ENCODE assay signal across 8 mouse cellular contexts in genomic region chr5:28209549-28210431, GRCm38 (mm10). TPM values are rescaled to one million over a fixed set of nuclear protein-coding genes. Genes with fewer than 3 reads are reported as not detected.
DNase-seq lines count a peak whose midpoint lies in the region; ATAC-seq and TF ChIP-seq lines count a peak whose summit lies in the region.

No protein-coding gene starts in this region.

- WGBS in forebrain, embryonic 14.5 days: under 1% methylated on average over 76 of the region's 80 CpGs

- peak overlapping the region; percentile 88 for H3K4me3 ChIP-seq in E14TG2a.4 (replicated peaks; ENCODE audit: low read length)
- peak overlapping the region; percentile 33 for H3K4me3 ChIP-seq in forebrain, embryonic 14.5 days (ENCODE audit: low read depth, low read length)

- H3K36me3 ChIP-seq in E14TG2a.4 (ENCODE audit: insufficient read depth, low read length): peaks cover 31% of the 10 kb centered on the region
- no peaks in the 10 kb centered on the region for H3K36me3 ChIP-seq in forebrain, embryonic 14.5 days (ENCODE audit: control insufficient read depth, insufficient read depth, low read length)

- H3K27me3 ChIP-seq in E14TG2a.4 (ENCODE audit: insufficient read depth, low read length): no peaks in the 10 kb centered on the region
- H3K27me3 ChIP-seq in forebrain, embryonic 14.5 days (replicated peaks; ENCODE audit: control insufficient read depth, insufficient read depth, low read length): peaks cover 88% of the 10 kb centered on the region

- H3K9ac ChIP-seq in forebrain, embryonic 14.5 days (ENCODE audit: low read length): peak overlapping the region; percentile 49

- TF ChIP-seq CTCF in E14TG2a.4 (conservative IDR thresholded peaks at IDR 0.05; ENCODE audit: low read length): no peak
- TF ChIP-seq CTCF in brain, embryonic 14.5 days (IDR thresholded peaks at IDR 0.05; ENCODE audit: borderline replicate concordance, extremely low read depth, insufficient read depth, insufficient read length): no peak

- ATAC-seq in forebrain, embryonic 14.5 days: peak; percentile 82
- no peak for ATAC-seq in inflammation-experienced regulatory T-cells, adult 6 months

- H3K9me3 ChIP-seq in E14TG2a.4 (ENCODE audit: low read length): no peaks in the 10 kb centered on the region
- no peaks in the 10 kb centered on the region for H3K9me3 ChIP-seq in forebrain, embryonic 14.5 days (replicated peaks; ENCODE audit: control insufficient read depth, low read length)

- H3K4me1 ChIP-seq in E14TG2a.4 (replicated peaks; ENCODE audit: low read depth, low read length): peaks cover 67% of the 10 kb centered on the region
- 0 out of 2 replicates have a peak, but pooled peaks cover 8% of the 10 kb centered on the region for H3K4me1 ChIP-seq in forebrain, embryonic 14.5 days (ENCODE audit: control insufficient read depth, insufficient read depth, low read length)

- peak; percentile 82 for DNase-seq in brain, embryonic 14.5 days (ENCODE audit: low read depth)
- peak; percentile 62 for DNase-seq in forebrain, embryonic 14.5 days (ENCODE audit: low spot score)
- peak; percentile 7 for DNase-seq in kidney, postnatal 14 days
- peak; percentile 12 for DNase-seq in naive thymus-derived CD4-positive, alpha-beta T cell, adult 2 months (ENCODE audit: low read depth)
- DNase-seq in frontal cortex, postnatal 25 days (ENCODE audit: low spot score in 2 of 2): no peak
- DNase-seq in adrenal gland, postnatal 4 days (ENCODE audit: low spot score in 2 of 2): no peak

- no peak for TF ChIP-seq POLR2A in brain, embryonic 14.5 days (IDR thresholded peaks at IDR 0.05; ENCODE audit: borderline replicate concordance, extremely low read depth, insufficient read depth, insufficient read length, poor library complexity, severe bottlenecking)

- H3K27ac ChIP-seq in forebrain, embryonic 14.5 days (ENCODE audit: low read depth, low read length): no peak overlapping the region

- H3K4me2 ChIP-seq in forebrain, embryonic 14.5 days (ENCODE audit: low read length): peak overlapping the region; percentile 61

RNA-seq across cellular contexts. Expression of gene Cnpy1, which starts 35.8 kb away (rescaled TPM):
- 41.7 and 54.6 TPM in 2 replicates for polyA plus RNA-seq in brain, embryonic 14.5 days (2012; rRNA removed)
- 1.1 TPM in 2 replicates for polyA plus RNA-seq in forebrain, embryonic 14.5 days (2014; fragmentation: Nextera tagmentation; extraction: Ambion mirVana)
- under 1 TPM; 0.17 TPM for total RNA-seq in adrenal gland, postnatal 4 days (2021)
- not detected for polyA plus RNA-seq in inflammation-experienced regulatory T-cells, adult 6 months (2017; shearing (Covaris generic))

RNA-seq across cellular contexts. Expression of gene En2, which starts 44.3 kb away (rescaled TPM):
- 16.2 and 30.9 TPM in 2 replicates for polyA plus RNA-seq in brain, embryonic 14.5 days (2012; rRNA removed)
- polyA plus RNA-seq in forebrain, embryonic 14.5 days (2014; fragmentation: Nextera tagmentation; extraction: Ambion mirVana): not detected in 2 replicates
- under 1 TPM; 0.08 to 0.28 TPM for total RNA-seq in adrenal gland, postnatal 4 days (2021)
- polyA plus RNA-seq in inflammation-experienced regulatory T-cells, adult 6 months (2017; shearing (Covaris generic)): not detected

Comparison
In these comparisons a context has a peak if more than half of its experiments do, and no peak if none do; other contexts are left out.
1. DNase-seq: peak in brain, embryonic 14.5 days (single experiment), forebrain, embryonic 14.5 days (single experiment), kidney, postnatal 14 days (single experiment) and naive thymus-derived CD4-positive, alpha-beta T cell, adult 2 months (single experiment); none in frontal cortex, postnatal 25 days (0 of 2) and adrenal gland, postnatal 4 days (0 of 2).
2. RNA of gene Cnpy1, which starts 35.8 kb away (polyA plus RNA-seq): 41.7 to 54.6 TPM in brain, embryonic 14.5 days; 1.1 TPM in forebrain, embryonic 14.5 days and not detected in inflammation-experienced regulatory T-cells, adult 6 months; every median in the first group is over 10 times any median in the second.
3. RNA of gene En2, which starts 44.3 kb away (polyA plus RNA-seq): 16.2 to 30.9 TPM in brain, embryonic 14.5 days; not detected in forebrain, embryonic 14.5 days and not detected in inflammation-experienced regulatory T-cells, adult 6 months; every median in the first group is over 10 times any median in the second.